Mouse (Mus musculus): ENCODE results near the gene Heg1.

The Heg1 gene

DNA sequence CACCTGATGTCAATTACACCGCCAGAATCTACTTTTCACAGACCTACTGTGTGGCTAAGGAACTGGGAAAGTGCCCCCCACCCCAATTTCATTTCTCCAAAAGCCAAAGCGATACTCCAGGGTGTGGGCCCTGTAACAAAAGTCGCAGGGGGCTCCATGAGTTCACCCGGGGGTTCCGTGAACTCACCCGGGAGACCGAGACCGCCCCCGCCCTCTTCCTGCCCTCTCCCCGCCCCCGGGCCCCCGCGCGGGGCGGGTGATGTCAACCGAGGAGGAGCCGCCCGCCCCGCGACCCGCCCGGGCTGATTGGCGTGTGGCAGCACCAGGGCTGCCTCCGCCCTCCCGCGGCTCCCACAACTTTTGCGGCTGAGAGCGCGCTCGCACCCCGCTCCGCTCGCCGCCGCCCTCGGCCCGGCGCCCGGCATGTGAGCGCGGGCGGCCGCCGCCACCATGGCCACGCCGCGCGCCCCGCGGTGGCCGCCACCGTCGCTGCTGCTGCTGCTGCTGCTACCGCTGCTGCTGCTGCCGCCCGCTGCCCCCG lies at the start of gene Heg1:
Gene Heg1 (plus strand): TSS at position 209 of the 541 bp plus-strand sequence.
- DNase-seq (ENCODE audit: low spot score) = peak; percentile 79

DNA sequence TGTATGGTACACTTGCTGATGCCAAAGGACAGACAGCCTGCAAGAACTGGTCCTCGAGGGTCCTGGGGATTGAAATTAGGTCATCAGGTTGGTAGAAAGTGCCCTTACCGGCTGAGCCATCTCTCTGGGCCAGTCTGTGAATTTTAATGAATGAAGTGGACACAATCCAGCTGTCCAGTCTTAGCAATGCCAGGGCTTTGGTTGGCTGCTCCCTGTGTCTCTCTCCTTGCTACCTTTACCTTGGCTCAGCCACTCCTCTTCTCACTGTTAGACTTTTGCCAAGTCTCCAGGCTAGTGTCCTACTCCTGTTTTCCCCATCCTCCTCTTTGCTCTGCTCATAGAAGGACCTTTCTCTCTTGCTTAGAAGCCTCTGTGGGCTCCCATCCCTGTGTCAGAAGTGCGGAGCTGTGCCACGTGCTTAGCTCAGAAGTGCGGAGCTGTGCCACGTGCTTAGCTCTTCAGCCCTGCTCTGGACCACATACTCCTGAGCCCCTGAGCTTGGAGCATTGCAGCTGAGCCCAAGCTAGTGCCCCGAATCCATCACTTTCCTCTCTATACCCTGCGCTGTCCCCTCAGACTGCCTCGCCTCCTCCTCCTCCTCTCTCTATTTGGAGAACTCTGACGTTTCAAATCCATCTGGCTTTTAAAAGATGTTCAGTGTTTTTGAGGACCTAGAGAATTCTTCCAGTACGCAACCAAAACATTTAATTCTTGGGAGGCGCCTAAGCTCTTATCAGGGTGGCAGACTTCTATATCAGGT lies 48.2 kb upstream of the Heg1 start:
- DNase-seq (ENCODE audit: low spot score) = no peak

DNA sequence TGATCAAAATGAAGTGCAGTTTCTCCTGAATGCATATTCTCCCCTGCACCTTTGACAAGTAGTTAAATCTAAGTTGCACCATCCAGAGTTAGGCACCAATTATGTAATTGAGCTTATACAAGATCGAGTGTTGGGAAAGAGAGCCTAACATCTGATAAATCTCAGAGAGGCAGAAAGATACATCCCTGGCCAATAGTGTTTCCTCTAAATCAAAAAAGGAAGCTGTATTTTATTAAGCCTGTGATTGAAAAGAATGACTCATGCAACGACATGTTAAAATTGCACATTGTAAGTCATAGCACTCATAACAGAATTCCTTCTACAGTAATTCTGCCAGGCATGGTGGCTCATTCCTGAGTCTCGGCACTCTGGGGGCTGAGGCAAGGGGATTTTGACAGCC lies 42.4 kb upstream of the Heg1 start:
- no peak for DNase-seq (ENCODE audit: low spot score)

DNA sequence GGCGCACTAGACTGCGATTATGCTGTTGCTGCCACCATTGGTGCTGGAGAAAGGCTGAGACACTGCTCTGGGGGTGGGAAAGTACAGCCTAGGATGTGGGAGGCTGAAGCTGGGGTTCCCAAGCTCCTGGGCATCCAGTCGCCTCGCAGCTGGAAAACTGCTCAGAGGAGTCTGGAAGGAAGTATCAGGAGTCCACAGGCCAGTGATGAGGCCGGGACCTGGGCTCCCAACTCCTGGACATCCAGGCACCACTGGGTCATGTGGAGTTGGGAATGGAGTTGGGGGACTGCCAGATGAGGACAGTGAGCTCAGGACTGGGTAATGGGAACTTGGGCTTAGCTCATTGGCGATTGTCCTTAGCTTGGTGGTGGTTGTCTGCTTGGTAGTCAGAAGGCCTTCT lies 31.1 kb upstream of the Heg1 start:
- DNase-seq (ENCODE audit: low spot score) = no peak

DNA sequence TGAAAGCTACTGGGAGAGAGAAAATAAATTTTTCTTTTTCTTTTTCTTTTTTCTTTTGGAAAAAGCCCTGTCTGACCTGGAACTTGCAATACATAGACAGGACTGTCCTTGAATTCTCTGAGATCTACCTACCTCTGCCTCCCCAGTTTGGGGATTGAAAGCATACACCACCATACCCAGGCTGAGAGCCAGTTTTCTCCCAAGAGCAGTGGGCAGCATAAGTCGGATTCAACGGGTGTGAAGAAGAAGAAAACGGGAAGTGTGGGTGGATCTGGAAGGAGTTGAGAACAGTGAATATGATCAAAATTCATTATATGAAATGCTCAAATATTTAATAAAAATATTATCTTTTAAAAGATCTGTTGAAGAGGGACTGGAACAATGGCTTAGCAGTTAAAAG lies 28.7 kb upstream of the Heg1 start:
- DNase-seq (ENCODE audit: low spot score) = no peak

DNA sequence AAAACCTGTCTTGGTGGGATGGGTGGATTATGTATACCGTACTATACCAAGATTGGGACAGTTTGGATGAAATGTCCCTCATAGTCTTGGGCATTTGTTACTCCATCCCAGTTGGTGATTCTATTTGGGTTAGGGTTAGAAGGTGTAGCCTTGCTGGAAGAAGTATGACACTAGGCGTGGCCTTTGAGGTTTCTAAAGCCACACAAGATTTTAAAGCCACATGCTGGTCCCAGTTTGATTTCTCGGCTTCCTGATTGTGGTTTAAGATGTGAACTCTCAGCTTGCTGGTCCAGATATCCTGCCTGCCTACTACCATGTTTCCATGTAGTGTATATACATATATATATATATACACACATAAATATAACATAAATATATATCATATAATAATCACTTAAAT lies 27.0 kb upstream of the Heg1 start:
- DNase-seq (ENCODE audit: low spot score) = no peak

DNA sequence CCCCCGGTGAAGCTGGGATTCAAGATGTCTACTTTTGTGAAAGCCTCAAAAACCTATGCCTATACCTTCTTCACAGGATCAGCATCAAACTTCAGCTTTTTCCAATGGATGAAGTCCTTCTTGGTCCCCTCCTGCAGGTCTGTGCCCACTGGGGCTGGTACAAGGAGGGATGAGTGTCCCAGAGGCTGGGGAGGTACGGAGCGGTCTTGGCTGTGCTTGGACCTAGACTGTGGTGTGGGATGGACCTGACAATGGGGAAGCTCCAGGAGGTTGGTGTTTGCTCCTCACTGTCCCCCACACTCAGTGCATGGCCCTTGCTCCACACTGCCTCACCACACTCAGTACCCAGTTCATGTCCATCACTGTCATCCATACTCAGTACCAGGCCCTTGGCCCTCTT lies 26.0 kb upstream of the Heg1 start:
- DNase-seq (ENCODE audit: low spot score) = no peak

DNA sequence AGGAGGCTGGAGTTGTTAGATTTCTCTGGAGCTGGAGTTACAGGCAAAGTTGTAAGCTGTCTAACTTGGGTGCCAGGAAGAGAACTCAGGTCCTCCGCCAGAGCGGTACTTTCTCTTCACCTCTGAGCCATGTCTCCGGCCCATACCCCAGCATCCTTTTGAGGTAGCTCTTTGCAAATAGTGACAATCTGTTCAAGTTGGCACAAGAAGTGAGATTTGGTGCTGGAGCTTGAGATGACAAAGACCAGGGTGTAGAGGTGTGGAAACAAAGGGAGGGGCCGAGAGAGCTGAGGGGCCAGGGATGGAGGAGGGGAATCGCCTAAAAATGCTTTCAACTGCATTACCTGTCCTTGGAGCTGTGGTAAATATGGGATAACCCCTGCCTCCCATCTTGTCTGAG lies 24.6 kb upstream of the Heg1 start:
- DNase-seq (ENCODE audit: low spot score) = no peak

DNA sequence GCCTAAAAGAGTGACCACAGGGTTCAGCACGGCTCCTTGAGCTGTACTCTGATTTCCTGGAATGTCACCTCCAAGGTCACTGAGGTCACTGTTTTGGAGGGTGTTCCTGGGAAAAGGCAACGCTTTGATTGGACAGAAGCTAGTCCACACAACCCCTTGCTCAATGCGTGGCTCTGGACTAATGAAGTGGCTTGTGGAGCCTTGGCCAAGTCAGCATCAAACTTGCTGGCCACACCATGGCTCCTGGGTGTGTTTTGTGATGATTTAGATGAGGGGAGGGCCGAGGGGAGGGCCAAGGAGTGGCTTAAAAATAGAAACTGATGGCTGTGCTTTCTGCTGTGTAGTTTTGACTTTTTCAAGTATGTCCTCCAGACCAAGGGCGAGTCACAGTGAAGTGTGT lies 24.0 kb upstream of the Heg1 start:
- peak; percentile 68 for DNase-seq (ENCODE audit: low spot score)

DNA sequence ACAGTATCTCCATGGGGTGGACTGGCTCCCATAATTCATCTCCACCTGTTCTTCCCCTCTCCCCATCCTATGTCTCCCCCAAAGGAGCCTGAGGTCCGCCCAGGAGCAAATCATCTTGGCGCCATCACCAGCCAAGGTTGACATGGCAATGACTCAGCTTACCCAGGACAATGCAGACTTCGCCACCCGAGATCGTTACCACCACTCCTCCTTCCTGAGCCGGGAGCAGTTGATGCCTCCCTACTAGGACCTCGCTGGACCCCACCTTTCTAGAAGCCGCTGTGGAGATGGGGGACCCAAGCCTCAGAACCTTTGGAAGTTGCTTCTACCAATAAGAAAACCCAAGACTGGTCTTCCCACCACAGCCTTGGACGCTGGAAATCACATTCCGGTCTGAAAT lies 21.3 kb upstream of the Heg1 start:
- no peak for DNase-seq (ENCODE audit: low spot score)

DNA sequence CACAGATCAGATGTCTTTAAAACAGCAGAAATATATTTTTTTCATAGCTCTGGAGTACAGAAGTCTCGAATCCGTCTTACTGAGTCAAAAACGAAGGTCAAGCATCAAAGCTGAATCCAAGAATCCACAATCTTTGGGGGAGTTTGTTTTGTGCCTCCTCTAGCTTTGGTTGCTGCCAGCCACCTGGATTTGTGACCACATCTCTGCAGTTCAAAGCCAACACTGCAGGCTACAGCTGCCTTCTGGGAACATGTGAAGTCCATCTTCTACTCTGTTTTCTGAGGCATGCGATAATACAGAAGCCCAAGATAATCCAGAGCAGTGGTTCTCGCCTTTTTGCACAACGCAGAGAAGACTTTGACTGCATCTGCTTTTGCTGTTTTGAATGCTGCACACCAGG lies 17.9 kb upstream of the Heg1 start:
- DNase-seq (ENCODE audit: low spot score) = no peak

DNA sequence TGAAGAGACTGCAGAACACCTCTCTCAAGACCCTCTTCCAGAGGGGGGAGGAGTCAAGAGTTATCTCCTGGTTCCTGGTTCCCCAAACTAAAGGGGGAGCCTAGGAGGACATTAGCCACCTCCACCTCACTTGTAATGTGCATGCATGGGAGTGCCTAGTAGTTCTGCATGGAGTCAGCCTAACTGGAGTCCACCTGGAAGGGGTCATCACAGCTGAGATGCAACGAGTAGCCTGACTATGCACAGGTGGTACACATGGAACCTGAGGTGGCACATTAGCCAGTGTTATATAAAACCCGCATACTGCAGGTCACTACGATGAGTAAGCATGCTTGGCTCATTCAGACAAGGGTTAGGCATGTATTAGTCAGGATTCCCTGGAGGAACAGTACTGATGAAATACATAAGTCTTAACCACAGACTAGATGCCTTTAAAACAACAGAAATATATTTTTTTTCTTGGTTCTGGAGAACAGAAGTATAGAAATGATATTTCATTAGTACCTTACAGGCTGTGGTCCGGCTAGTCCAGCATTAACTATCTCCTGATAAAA lies 17.1 kb upstream of the Heg1 start:
- no peak for DNase-seq (ENCODE audit: low spot score)

DNA sequence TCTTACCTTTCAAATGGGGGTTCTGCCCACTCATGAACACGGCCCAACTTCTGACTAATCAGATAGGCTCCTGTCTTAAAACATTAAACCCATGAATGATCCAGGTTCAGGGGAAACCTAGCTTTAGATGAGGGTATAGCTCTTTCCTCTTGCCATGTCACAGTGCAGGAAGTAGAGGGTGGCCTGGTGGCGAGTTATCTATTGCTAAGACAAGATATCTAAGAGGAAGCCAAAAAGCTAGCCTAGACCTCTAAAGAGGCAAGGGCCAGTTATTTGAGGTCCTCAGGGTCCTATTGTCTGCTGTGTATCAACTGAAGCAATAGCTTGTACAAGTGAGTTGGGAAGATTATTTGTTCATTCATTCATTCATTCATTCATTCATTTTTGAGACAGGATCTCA lies 15.7 kb upstream of the Heg1 start:
- DNase-seq (ENCODE audit: low spot score) = no peak

DNA sequence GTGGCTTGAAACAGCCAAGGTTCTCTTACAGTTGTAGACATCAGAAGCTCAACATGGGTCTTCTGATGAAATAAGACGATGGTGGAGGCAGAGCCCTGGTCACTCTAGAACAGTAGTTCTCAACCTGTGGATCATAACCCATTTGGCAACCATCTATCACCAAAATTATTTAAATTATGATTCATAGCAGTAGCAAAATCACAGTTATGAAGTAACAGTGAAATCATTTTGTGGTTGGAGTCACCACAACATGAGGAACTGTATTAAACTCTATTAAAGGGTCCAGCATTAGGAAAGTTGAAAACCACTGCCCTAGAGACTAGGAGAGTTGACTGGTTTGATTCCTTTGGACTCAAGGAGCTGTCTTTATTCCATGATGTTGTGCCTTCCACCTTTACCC lies 15.1 kb upstream of the Heg1 start:
- DNase-seq (ENCODE audit: low spot score) = no peak

DNA sequence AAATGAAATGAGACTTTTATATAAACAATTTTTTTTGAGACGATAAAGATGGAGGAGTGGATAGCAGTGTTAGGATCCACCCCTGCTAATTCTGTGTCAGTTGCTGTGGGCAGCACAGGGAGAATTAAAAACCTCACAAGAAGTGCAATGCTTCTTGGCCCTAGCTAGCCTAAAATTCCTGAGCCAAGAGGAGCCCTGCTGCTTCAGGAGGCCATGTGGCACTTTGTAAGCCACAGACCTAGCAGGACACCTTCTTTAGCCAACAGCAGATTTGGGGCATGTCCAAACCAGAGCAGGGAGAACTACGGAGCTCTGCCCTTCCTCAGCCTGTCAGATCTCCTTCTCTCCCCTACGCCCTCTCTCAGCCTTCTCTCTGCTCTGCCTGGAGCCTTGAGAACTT lies 13.8 kb upstream of the Heg1 start:
- DNase-seq (ENCODE audit: low spot score) = no peak

DNA sequence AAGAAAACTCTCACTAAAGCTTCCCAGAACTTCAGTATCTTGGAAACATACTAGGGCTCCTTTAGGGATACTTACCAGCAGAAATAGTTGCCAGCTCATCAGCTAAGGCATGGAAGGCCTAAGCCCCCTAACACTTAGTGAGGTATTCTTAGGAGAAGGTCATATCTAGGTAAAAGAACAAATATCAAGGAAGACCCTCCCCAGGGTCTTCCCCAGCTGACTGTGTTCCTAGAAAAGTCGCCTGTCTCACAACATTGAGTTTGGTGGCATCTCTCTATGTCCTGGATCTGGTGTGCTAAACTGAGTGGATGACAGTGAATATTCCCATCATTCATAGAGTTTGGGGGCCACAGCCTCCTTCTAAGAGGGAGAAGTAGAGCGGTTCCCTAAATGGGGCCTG lies 13.2 kb upstream of the Heg1 start:
- no peak for DNase-seq (ENCODE audit: low spot score)

DNA sequence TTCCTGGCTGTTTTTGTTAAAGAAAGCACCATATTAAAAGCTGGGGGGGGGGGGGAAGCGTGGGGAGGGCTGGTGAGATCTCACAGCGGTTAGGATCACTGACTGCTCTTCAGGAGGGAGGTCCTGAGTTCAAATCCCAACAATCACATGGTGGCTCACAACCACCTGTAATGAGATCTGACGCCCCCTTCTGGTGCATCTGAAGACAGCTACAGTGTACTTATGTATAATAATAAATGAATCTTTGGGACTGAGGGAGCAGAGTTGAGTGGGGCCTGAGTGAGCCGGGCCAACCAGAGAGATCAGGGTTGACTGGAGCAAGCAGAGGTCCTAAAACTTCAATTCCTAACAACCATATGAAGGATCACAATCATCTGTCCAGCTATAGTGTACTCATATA lies 12.0 kb upstream of the Heg1 start:
- DNase-seq (ENCODE audit: low spot score) = no peak

DNA sequence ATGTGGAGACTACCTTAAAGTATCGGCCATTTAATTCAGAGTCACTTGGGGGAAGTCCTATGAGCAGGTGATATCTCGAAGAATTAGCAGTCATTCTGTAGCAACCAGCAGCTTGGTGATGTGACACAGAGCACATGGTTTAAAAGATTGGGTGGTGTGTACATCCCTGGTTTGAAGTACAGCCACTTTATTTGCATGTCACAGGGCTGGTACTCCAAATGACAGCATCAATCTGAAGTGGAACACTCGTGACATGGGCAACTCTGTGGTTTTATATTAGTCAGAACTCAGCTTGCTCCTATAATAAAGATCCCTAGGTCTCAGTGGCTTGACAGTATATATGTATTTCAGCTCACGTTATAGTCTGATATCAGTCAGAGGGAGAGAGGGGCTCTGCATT lies 11.5 kb upstream of the Heg1 start:
- no peak for DNase-seq (ENCODE audit: low spot score)

DNA sequence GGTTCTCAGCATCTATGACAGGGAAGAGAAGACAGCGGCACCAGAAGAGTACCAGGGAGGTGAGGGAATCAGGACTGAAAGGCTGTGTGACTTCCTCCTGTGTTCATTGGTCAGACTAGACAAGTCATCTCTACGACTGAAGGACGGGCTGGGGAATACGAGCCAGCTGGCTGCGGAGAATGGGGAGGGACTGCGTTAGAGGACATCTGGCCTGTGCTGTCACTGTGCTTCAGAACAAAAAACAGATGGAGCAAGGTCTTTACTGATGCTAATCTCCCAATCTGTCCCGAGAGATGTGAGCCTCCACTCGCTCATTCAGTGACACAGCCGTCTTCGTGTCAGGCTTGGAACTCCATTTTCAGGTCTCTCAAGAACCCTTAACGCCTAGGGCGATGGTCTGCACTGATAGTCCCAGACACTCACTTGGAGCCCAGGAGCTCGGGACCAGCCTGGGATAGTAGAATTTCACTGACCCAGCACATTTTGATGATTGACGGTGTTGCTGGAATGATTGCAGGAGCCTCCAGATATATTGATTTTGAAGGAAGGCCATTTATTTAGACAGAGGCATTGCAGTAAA lies 10.6 kb upstream of the Heg1 start:
- no peak for DNase-seq (ENCODE audit: low spot score)

DNA sequence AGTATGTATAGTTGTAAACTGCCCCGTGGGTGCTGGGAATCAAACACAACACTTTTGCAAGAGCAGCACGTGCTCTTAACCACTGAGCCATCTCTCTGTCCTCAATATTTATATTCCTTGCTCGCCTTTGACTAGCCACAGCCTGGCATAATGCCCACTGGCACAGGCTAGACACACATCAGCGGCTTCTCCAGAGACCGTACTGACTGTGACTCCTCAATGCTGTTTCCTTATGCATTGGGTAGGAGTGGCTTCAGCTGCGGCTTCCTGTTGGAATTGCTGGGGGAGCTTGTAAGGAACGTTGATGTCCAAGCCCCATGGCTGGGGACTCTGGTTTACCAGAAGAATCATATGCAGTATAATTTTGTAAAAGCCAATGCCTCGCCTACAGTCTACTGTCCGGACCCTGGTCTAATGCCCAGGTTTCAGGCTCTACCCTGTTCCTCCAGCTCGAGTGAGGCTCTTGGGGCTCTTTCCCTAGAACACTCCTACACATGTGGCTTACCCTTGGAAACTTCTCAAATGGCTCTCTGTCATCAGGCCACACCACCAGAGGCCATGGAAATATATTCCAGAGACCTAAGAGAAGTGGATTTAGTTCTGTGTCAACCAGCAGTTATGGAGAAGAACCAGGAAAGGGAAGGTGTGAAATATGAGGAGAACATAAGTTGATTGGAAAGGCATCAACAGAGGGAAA lies 8.9 kb upstream of the Heg1 start:
- no peak for DNase-seq (ENCODE audit: low spot score)

DNA sequence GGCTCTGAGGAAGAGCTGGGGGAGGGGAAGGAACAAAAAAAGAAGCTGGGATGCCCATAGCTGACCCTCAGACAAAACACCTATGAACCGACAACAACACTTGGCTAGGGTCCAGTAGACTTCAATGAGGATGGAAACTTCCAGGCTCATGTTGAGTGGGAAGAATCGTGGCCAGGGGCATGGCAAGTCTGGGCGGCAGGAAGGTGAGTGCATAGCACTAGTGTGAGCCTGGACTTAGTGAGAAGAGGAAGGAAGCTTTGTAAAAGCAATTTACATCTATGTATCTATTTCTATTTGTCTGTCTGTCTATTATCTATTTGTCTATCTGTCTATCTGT lies 8.4 kb upstream of the Heg1 start:
- no peak for DNase-seq (ENCODE audit: low spot score)

DNA sequence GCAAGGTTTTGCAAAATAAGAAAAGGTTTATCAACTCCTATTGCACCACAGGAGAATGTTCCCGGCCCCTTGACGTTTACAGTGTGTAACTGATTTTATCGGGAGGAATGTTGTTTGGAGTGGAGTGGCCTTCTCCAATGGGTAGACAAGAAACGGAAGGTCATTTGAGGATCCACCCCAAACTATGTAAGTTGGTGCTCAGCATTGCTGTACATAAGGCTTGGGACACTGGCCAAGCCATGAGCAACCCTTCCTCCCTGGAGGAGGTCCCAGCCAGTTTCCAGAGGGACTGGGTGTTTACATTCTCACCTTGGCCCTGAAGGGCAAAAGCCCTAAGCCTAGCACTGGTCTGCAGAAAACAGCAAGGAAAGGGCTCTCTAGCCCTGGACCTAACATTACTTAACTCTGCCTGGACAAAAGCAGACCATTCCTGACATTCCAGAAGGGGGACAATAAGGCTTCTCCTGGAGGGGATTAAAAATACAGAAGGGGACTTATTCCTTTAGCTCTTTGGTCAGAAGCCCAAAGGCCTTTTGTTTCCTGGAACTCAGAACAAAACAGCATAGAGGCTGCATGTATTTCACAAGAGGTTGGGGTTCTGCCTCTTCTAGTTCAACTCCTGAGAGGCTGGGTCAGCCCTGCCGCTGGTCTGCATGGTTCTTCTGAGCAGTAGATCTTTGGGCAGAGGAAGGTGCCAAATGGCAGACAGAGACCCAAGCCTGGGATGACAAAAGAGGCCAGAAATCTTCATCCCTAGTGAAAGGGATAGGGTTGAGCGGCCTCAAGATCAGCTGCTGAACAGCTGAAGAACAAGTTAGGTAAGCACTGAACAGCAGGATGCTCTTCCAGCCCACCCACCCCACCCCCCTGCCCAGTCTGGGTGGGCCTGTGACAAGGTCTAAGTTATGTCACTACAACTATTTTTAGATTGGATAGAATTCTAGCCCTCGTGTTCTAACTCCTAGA lies 7.5 kb upstream of the Heg1 start:
- peak; percentile 67 for DNase-seq (ENCODE audit: low spot score)
